Mouse (Mus musculus): ENCODE results near the gene Zdhhc7. TPM values are rescaled to one million over a fixed set of nuclear protein-coding genes. Genes with fewer than 3 reads are reported as not detected.

The Zdhhc7 gene
- polyA plus RNA-seq, 1 experiment: 39.3 TPM

- WGBS: 7% methylated on average over 7 of the region's 7 CpGs
- H3K4me1 ChIP-seq (ENCODE audit: control insufficient read depth, insufficient read depth, low read length): peaks cover 77% of the 10 kb centered on the region
- DNase-seq: peak; percentile 68 to 76
- peak; percentile 15; the same call in 1 of the 2 replicates for TF ChIP-seq CTCF (IDR thresholded peaks at IDR 0.05; ENCODE audit: borderline replicate concordance, insufficient read depth, low read depth, low read length)
- no peak for TF ChIP-seq POLR2A (IDR thresholded peaks at IDR 0.05; ENCODE audit: borderline replicate concordance, insufficient read depth, low read length)
- peak overlapping the region; percentile 75 for H3K27ac ChIP-seq (ENCODE audit: insufficient read depth, low read length)
- no peak overlapping the region for H3K4me3 ChIP-seq (replicated peaks; ENCODE audit: insufficient read depth, low read depth, low read length)
- H3K27me3 ChIP-seq (ENCODE audit: control insufficient read depth, insufficient read depth, low read length): no peaks in the 10 kb centered on the region
These were observed 35.3 kb upstream of the Zdhhc7 start for GRCm38 (mm10) chr8:120136618-120137017.

- TF ChIP-seq POLR2A (IDR thresholded peaks at IDR 0.05; ENCODE audit: borderline replicate concordance, insufficient read depth, low read length): no peak
- TF ChIP-seq CTCF (IDR thresholded peaks at IDR 0.05; ENCODE audit: borderline replicate concordance, insufficient read depth, low read depth, low read length): no peak
- H3K4me3 ChIP-seq (replicated peaks; ENCODE audit: insufficient read depth, low read depth, low read length): no peak overlapping the region
- no peaks in the 10 kb centered on the region for H3K27me3 ChIP-seq (ENCODE audit: control insufficient read depth, insufficient read depth, low read length)
- WGBS: 81% methylated on average over 7 of the region's 7 CpGs
- peak overlapping the region; percentile 75 for H3K27ac ChIP-seq (ENCODE audit: insufficient read depth, low read length)
- no peak for DNase-seq
- H3K4me1 ChIP-seq (ENCODE audit: control insufficient read depth, insufficient read depth, low read length): peaks cover 79% of the 10 kb centered on the region
These were observed 34.4 kb upstream of the Zdhhc7 start for GRCm38 (mm10) chr8:120135687-120136086.

GRCm38 (mm10) chr8:120133169-120133568 is 31.9 kb upstream of the Zdhhc7 start:
- H3K27me3 ChIP-seq (ENCODE audit: control insufficient read depth, insufficient read depth, low read length): no peaks in the 10 kb centered on the region

GRCm38 (mm10) chr8:120131158-120131557 is 29.9 kb upstream of the Zdhhc7 start:
- H3K27me3 ChIP-seq (ENCODE audit: control insufficient read depth, insufficient read depth, low read length): no peaks in the 10 kb centered on the region
- peak overlapping the region; percentile 92 for H3K27ac ChIP-seq (ENCODE audit: insufficient read depth, low read length)
- DNase-seq: peak in 1 of 2 experiments; percentile 37
- H3K4me3 ChIP-seq (replicated peaks; ENCODE audit: insufficient read depth, low read depth, low read length): no peak overlapping the region
- H3K4me1 ChIP-seq (ENCODE audit: control insufficient read depth, insufficient read depth, low read length): peaks cover 81% of the 10 kb centered on the region
- 29% methylated on average over 8 of the region's 8 CpGs for WGBS
- TF ChIP-seq POLR2A (IDR thresholded peaks at IDR 0.05; ENCODE audit: borderline replicate concordance, insufficient read depth, low read length) (no peak), CTCF (IDR thresholded peaks at IDR 0.05; ENCODE audit: borderline replicate concordance, insufficient read depth, low read depth, low read length) (no peak)

More at GRCm38 (mm10) chr8:120133169-120133568, 31.9 kb upstream of the Zdhhc7 start:
- TF ChIP-seq CTCF (IDR thresholded peaks at IDR 0.05; ENCODE audit: borderline replicate concordance, insufficient read depth, low read depth, low read length) (peak; percentile 62; the same call in 1 of the 2 replicates), POLR2A (IDR thresholded peaks at IDR 0.05; ENCODE audit: borderline replicate concordance, insufficient read depth, low read length) (peak; percentile 46; the same call in 1 of the 2 replicates)
- H3K4me1 ChIP-seq (ENCODE audit: control insufficient read depth, insufficient read depth, low read length): peaks cover 79% of the 10 kb centered on the region
- WGBS: 12% methylated on average over 7 of the region's 7 CpGs
- H3K27ac ChIP-seq (ENCODE audit: insufficient read depth, low read length): peak overlapping the region; percentile 85
- no peak overlapping the region for H3K4me3 ChIP-seq (replicated peaks; ENCODE audit: insufficient read depth, low read depth, low read length)
- DNase-seq: peak; percentile 91 to 97

GRCm38 (mm10) chr8:120129547-120129946 is 28.3 kb upstream of the Zdhhc7 start:
- WGBS: 48% methylated on average over 4 of the region's 4 CpGs
- peaks cover 75% of the 10 kb centered on the region for H3K4me1 ChIP-seq (ENCODE audit: control insufficient read depth, insufficient read depth, low read length)
- H3K27ac ChIP-seq (ENCODE audit: insufficient read depth, low read length): peak overlapping the region; percentile 67
- no peaks in the 10 kb centered on the region for H3K27me3 ChIP-seq (ENCODE audit: control insufficient read depth, insufficient read depth, low read length)
- TF ChIP-seq CTCF (IDR thresholded peaks at IDR 0.05; ENCODE audit: borderline replicate concordance, insufficient read depth, low read depth, low read length) (no peak), POLR2A (IDR thresholded peaks at IDR 0.05; ENCODE audit: borderline replicate concordance, insufficient read depth, low read length) (no peak)
- no peak for DNase-seq
- no peak overlapping the region for H3K4me3 ChIP-seq (replicated peaks; ENCODE audit: insufficient read depth, low read depth, low read length)

GRCm38 (mm10) chr8:120126357-120127161 is 25.3 kb upstream of the Zdhhc7 start:
- Histone ChIP-seq H3K27ac (ENCODE audit: insufficient read depth, low read length) (peak overlapping the region; percentile 67), H3K27me3 (ENCODE audit: control insufficient read depth, insufficient read depth, low read length) (no peaks in the 10 kb centered on the region), H3K4me3 (replicated peaks; ENCODE audit: insufficient read depth, low read depth, low read length) (no peak overlapping the region), H3K4me1 (ENCODE audit: control insufficient read depth, insufficient read depth, low read length) (peaks cover 53% of the 10 kb centered on the region)
- no peak for DNase-seq
- TF ChIP-seq CTCF (IDR thresholded peaks at IDR 0.05; ENCODE audit: borderline replicate concordance, insufficient read depth, low read depth, low read length): no peak
- TF ChIP-seq POLR2A (IDR thresholded peaks at IDR 0.05; ENCODE audit: borderline replicate concordance, insufficient read depth, low read length): no peak
- WGBS: 25% methylated on average over 14 of the region's 14 CpGs

GRCm38 (mm10) chr8:120124836-120125389 is 23.6 kb upstream of the Zdhhc7 start:
- TF ChIP-seq CTCF (IDR thresholded peaks at IDR 0.05; ENCODE audit: borderline replicate concordance, insufficient read depth, low read depth, low read length) (no peak), POLR2A (IDR thresholded peaks at IDR 0.05; ENCODE audit: borderline replicate concordance, insufficient read depth, low read length) (no peak)
- peaks cover 44% of the 10 kb centered on the region for H3K4me1 ChIP-seq (ENCODE audit: control insufficient read depth, insufficient read depth, low read length)
- 54% methylated on average over 7 of the region's 7 CpGs for WGBS
- H3K4me3 ChIP-seq (replicated peaks; ENCODE audit: insufficient read depth, low read depth, low read length): no peak overlapping the region
- no peak overlapping the region for H3K27ac ChIP-seq (ENCODE audit: insufficient read depth, low read length)
- no peaks in the 10 kb centered on the region for H3K27me3 ChIP-seq (ENCODE audit: control insufficient read depth, insufficient read depth, low read length)
- DNase-seq: no peak
